Mouse (Mus musculus): ENCODE measurements around the gene Gpc3. TPM values are rescaled to one million over a fixed set of nuclear protein-coding genes. Genes with fewer than 3 reads are reported as not detected.

Gene Gpc3
- polyA plus RNA-seq, 1 experiment from 2014 or later: 524 TPM

MicroRNAs encoded within 50 kb of the gene (microRNA counts, 519-probe panel; counts per million panel counts)
- microRNA mmu-miR-717: not detected

Small RNAs within 50 kb of the gene (microRNA-seq; reads per million reads assigned to microRNA genes)
- gene Mir6384 (ENCODE audit: borderline number of aligned reads) (1.1 reads per million), gene Mir717 (ENCODE audit: borderline number of aligned reads) (not detected)

Other genes with a start within 250 kb of the Gpc3 start
- gene Ccdc160, start 177.2 kb upstream of the Gpc3 start, polyA plus RNA-seq (2014; fragmentation: Nextera tagmentation; extraction: Ambion mirVana): 0.69 and 0.92 TPM in 2 replicates